Mouse (Mus musculus) cerebellum, adult 2 months (tissue): ENCODE measurements at regions not wholly inside any gene's neighbourhood (a gene's known extent, or its start where the extent isn't known, plus 50 kb on each side); places are given as distances from the start of the nearest gene placed in this dataset.

Source experiments
- CTCF ChIP-seq: fragments of 200-500 bp; IDR thresholded peaks from 2 replicates; pipeline ENCODE4 v1.5.1; 2011; ENCODE audit warnings: low read depth, mild to moderate bottlenecking, control low read depth, low read length, moderate library complexity, borderline replicate concordance; ENCODE audit not compliant: insufficient read depth
- POLR2A ChIP-seq: fragments of 200-500 bp; IDR thresholded peaks from 2 replicates; pipeline ENCODE4 v1.6.1; 2011; ENCODE audit warnings: low read length, control low read depth, borderline replicate concordance; ENCODE audit not compliant: insufficient read depth

DNA sequence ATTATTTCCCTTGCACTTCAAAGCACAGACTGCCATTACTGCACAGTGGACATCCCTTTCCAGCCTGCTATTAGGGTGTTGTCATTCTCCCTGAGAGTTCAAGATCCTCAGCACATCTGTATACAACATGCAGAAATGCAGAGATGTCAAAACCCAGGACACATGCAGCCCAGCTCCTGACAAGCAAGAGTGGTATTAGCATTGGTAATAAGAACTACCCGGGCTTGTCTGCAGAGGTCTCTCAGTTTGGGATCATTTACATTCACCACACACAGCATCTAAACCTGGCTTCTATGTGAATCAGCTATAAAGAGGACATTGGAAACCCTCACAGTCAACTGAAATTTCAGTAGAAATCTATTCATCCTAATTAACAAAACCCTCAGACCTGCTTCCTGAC is 270.1 kb upstream of the Nectin3 start:
- TF ChIP-seq POLR2A (no peak), CTCF (no peak)
